Mouse (Mus musculus) brain, adult 2 months (tissue): Measurements from ENCODE around the gene Rps27a.
"Not testable (repeated sequence)": the region's sequence is repeated elsewhere in the genome, so short reads cannot be mapped to it uniquely, and the experiment has no call there.

Source experiments
- DNase-seq: peaks from one replicate; pipeline ENCODE4 v3.0.0; 2011; ENCODE audit warnings: low read depth, low spot score

Gene Rps27a

GRCm38 (mm10) chr11:29547752-29548503 is at the start of gene Rps27a, which contains the start of gene Clhc1:
TSS of gene Rps27a (minus strand) at chr11:29548109.
TSS of gene Clhc1 (plus strand) at chr11:29547950.
- peak; percentile 97 for DNase-seq

GRCm38 (mm10) chr11:29597159-29597558 is 49.2 kb upstream of the Rps27a start:
- no peak for DNase-seq

GRCm38 (mm10) chr11:29595217-29595616 is 47.3 kb upstream of the Rps27a start:
- DNase-seq: peak; percentile 33

- peak; percentile 20 for DNase-seq
Observed at GRCm38 (mm10) chr11:29579610-29580009, 31.7 kb upstream of the Rps27a start.

DNA sequence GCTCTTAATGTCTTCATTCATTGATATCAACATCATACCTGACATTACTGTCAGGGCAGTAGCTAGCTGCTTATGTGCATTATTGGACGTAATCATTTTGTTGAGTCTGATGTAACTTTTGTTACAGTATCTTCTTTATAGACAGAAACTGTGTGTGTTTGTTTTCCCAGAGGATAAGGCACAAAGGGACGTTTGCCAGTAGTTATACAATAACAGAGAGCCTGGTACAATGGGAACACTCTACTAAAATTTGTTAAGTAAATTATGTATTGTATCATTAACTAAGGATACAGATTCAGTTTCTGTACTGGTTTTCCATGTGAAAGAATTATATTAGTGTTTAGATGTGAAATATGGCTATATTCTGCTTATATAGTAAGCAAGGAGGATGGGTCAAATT is 24.7 kb upstream of the Rps27a start:
- DNase-seq: no peak

DNA sequence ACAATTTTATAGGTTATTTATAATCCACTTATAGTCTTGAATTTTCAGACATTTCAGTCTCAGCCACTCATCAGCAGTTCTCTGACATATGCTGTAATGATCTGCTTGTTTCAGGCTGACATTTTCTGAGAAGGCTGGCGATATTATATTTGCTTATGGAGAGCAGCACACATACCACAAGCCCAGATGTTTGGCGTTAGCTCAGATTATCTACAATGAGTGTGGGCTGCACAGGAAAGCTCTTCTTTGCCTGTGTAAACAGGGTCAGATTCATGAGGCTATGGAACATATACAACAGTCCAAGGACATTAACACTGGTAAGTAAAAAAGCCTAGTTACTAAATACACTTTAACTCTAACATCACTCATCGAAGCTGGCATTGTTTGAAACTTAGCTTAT is 23.6 kb upstream of the Rps27a start:
- no peak for DNase-seq

DNA sequence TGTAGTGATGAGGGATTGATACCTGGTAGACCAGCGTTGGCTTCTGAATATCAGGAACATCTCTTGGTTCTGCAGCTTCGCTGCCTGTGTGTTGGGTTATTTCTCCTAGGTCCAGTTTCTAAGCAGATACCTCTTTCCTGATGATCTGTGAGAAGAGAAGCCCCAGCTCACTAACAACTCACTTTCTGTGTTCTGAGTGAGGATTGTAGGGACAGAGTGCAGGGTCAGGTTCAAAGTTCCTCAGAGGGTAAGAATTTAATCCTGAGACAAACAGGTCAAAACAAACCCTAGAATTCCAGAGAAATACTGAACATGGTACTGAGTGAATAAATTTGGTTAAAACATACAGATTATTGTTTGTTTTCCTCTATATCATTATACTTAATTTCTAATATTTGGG is 15.5 kb upstream of the Rps27a start:
- DNase-seq: no peak

DNA sequence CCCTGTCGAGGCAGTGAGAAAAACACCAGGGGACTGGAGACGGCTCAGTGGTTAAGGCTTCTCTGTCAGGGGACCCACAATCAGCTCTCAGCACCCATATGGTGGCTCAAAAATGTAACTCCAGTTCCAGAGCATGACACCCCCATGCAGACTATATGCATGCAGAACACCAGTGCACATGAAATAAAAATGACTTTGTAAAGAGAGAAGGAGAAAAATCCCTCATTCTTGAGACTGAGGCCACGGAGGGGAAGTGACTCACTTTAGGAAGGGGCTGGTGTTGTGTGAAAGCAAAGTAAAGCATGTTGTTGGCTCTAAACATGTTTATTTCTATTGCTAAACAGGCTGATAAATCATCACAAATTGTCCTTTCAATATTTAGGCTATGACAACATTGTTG is 13.1 kb upstream of the Rps27a start:
- DNase-seq: no peak

GRCm38 (mm10) chr11:29560452-29560851 is 12.5 kb upstream of the Rps27a start:
- DNase-seq: no peak

DNA sequence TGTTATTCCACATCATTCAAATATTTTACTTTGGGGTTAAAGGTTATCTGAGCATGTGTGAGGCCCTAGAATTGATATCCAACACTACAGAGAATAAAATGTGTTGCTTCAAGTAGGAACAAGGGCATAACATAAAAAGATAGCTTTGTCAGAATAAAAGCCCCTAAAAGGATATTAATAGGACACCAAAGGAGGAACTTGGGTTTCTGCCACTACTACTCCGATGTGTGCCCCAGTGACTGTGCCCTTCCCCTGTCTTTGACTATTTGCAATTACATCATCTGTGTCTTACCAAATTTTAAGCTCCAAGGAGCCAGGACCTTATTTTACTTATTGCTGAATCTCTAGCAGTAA is 1.5 kb upstream of the Rps27a start:
- DNase-seq: no peak

GRCm38 (mm10) chr11:29548504-29549424 is 855 bp upstream of the Rps27a start:
- peak; percentile 29 for DNase-seq

DNA sequence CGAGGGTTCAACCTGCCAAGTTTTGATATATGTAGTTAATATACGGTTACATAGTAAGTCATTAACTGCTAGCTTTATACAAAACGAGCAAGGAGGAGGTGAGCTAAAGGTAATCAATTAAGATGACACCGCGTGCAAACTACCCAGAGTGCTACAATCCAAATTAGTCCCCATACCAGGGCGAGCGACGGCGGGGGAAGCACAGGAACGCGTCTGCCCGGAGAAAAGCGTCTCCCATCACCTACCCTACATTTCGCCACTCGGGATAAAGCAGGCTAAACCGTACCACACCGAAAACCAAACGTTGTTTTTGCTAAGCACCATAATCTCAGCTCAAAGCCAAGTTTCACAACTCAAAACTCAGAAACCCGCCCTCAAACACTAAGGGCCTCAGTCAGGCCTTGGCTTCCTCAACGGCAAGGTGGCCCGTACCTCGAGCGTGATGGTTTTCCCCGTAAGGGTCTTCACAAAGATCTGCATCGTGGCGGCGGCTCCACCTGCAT is 609 bp downstream of the Rps27a start:
- no peak for DNase-seq

GRCm38 (mm10) chr11:29546762-29547161 is 1.1 kb downstream of the Rps27a start:
- no peak for DNase-seq

- DNase-seq: not testable (repeated sequence)
Observed at GRCm38 (mm10) chr11:29546297-29546696, 1.6 kb downstream of the Rps27a start.

DNA sequence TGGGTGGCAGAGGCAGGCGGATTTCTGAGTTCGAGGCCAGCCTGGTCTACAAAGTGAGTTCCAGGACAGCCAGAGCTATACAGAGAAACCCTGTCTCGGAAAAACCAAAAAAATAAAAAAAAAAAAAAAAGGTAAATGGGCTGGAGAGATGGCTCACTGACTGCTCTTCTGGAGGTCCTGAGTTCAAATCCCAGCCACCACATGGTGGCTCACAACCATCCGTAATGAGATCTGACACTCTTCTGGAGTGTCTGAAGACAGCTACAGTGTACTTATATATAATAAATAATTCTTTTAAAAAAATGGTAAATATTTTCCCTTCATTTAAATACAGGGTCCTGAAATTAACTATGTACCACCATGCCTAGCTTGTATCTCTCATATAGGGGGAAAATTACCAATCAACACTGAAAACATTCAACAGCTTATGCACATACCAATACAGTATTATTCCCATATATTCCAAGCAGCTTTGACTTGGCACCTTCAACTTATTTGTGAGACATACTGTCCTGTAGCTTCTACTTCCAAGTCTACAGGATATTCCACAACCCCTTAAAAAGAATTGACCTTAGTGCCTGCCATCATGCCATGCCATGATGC is 2.7 kb downstream of the Rps27a start:
- not testable (repeated sequence) for DNase-seq

GRCm38 (mm10) chr11:29544225-29544945 is 3.5 kb downstream of the Rps27a start:
- no peak for DNase-seq

GRCm38 (mm10) chr11:29538201-29538600 is 9.7 kb downstream of the Rps27a start:
- no peak for DNase-seq

GRCm38 (mm10) chr11:29525988-29526794 is 21.7 kb downstream of the Rps27a start, which contains the start of gene Mtif2:
TSS of gene Mtif2 (plus strand) at chr11:29526408.
- DNase-seq: peak; percentile 95

DNA sequence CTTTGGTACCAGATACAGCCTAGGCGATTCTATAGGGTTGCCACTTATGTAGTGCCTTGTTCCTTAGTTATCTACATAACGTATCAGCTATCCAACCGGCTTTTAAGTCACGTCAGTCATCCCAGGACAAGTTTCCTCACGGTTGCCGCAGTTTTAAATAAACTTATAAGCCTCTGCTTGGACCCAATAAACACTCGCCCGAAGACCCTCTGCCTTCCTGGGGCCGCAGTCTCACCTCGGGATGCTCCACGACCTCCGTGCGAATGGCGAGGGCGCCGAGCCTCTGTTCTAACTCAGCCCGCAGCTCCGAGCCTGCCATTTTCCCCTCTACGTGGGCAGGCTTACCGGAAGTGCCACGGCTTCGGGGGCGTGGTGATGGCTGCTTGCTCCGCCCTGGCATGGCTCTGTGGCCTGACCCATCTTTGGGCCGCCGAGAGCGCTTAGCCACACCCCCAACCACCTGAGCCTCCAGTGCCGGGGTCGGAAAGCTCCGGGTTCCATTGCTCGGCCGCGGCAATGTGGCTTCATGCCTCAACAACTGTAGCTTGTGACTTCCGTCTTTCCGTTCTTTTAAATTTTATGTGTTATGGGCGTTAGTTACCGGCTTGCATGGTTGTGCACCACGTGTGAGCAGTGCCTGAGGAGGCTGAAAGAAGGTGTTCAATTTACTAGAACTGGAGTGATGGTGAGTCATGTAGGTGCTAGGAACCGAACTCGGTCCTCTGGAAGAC is 33.1 kb downstream of the Rps27a start, which contains the start of gene Prorsd1:
Gene Prorsd1, minus strand, starts transcription at position 352 of the 731 bp plus-strand sequence.
- peak; percentile 93 for DNase-seq

DNA sequence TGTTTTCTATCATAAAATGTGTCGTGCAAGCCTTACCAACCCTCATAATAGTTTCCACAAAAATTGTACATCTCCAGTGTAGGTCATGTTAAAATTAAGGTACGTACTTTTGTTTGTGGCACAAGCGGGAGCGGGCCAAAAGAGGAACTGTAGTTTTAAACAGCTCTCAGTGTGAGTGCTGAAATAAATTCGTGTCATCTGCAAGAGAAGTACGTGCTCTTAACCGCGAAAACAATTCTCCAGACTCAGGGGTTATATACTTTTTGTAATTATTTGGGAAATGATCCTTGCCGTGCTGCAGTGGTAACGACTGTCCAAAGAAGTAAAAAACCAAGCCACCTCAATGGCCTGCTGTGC is 33.6 kb downstream of the Rps27a start:
- DNase-seq: peak; percentile 9
